ENCODE assay signal across 10 mouse cellular contexts in the genomic region with DNA sequence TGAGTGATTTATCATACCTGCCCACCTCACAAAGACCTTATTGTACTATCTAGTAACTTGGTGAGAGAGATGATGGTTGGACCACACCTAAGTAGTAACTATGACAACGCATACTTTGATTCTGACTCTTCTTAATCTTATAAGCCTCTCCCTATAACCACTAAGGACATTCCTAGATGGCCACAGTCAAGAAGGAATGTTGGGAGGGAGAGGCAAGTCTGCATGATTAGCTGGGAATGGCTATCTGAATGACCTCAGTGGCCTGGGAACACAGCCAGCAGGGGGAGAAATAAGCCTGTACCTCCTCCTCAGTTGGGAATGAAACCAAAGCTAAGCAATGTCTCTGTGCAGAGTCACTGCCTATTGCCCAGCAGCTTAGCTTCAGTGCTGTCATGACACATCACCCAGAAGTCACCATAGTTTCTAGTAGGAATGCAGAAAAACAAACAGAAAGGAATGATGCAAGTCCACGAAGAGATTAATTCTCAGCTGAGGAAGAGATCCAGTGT. TPM values are rescaled to one million over a fixed set of nuclear protein-coding genes. Genes with fewer than 3 reads are reported as not detected.
DNase-seq lines count a peak whose midpoint lies in the region; ATAC-seq and TF ChIP-seq lines count a peak whose summit lies in the region.
"Had no signal": no experiment of that assay in that cellular context is flagged by ENCODE, and none has a peak within 500 bp of the region (broad histone marks: within the 10 kb centered on the region; RNA-seq: fewer than 3 reads in every experiment).

No protein-coding gene starts in this region.

- no peak overlapping the region for H3K4me3 ChIP-seq in embryonic facial prominence, embryonic 14.5 days (ENCODE audit: low read depth, low read length)
- no peak overlapping the region for H3K4me3 ChIP-seq in embryonic facial prominence, embryonic 10.5 days
- no peak overlapping the region for H3K4me3 ChIP-seq in heart, embryonic 15.5 days
- H3K4me3 ChIP-seq in lung, postnatal 0 days (ENCODE audit: low read depth, low read length) = no peak overlapping the region
- H3K4me3 ChIP-seq: neural tube, embryonic 13.5 days had no signal

- peak; percentile 46 for TF ChIP-seq CTCF in lung, postnatal 0 days (IDR thresholded peaks at IDR 0.05)

- H3K27me3 ChIP-seq in embryonic facial prominence, embryonic 14.5 days (replicated peaks; ENCODE audit: control insufficient read depth, insufficient read depth, low read length) = no peaks in the 10 kb centered on the region
- no peaks in the 10 kb centered on the region for H3K27me3 ChIP-seq in embryonic facial prominence, embryonic 10.5 days (replicated peaks; ENCODE audit: low read depth, poor library complexity, severe bottlenecking)
- H3K27me3 ChIP-seq in heart, embryonic 15.5 days = no peaks in the 10 kb centered on the region
- H3K27me3 ChIP-seq in lung, postnatal 0 days (replicated peaks; ENCODE audit: insufficient read depth, low read length) = no peaks in the 10 kb centered on the region
- H3K27me3 ChIP-seq: neural tube, embryonic 13.5 days had no signal

- no peaks in the 10 kb centered on the region for H3K4me1 ChIP-seq in embryonic facial prominence, embryonic 14.5 days (ENCODE audit: control insufficient read depth, insufficient read depth, low read length)
- no peaks in the 10 kb centered on the region for H3K4me1 ChIP-seq in embryonic facial prominence, embryonic 10.5 days
- H3K4me1 ChIP-seq in heart, embryonic 15.5 days (replicated peaks) = peaks cover 8% of the 10 kb centered on the region
- no peaks in the 10 kb centered on the region for H3K4me1 ChIP-seq in lung, postnatal 0 days (ENCODE audit: insufficient read depth, low read depth, low read length)
- H3K4me1 ChIP-seq: neural tube, embryonic 13.5 days had no signal

- peaks cover 5% of the 10 kb centered on the region; the same call in 1 of the 2 replicates for H3K9me3 ChIP-seq in embryonic facial prominence, embryonic 14.5 days (ENCODE audit: control insufficient read depth, low read length)
- no peaks in the 10 kb centered on the region for H3K9me3 ChIP-seq in embryonic facial prominence, embryonic 10.5 days
- 0 out of 2 replicates have a peak, but pooled peaks cover 2% of the 10 kb centered on the region for H3K9me3 ChIP-seq in heart, embryonic 15.5 days (replicated peaks)
- H3K9me3 ChIP-seq in lung, postnatal 0 days (ENCODE audit: low read length) = no peaks in the 10 kb centered on the region
- H3K9me3 ChIP-seq: neural tube, embryonic 13.5 days had no signal

- no peak overlapping the region for H3K9ac ChIP-seq in embryonic facial prominence, embryonic 14.5 days (ENCODE audit: low read depth, low read length)
- no peak overlapping the region for H3K9ac ChIP-seq in heart, embryonic 15.5 days
- H3K9ac ChIP-seq in lung, postnatal 0 days (replicated peaks; ENCODE audit: low read depth) = no peak overlapping the region
- H3K9ac ChIP-seq: neural tube, embryonic 13.5 days had no signal

- no peak for ATAC-seq in embryonic facial prominence, embryonic 14.5 days (ENCODE audit: low read depth)
- peak; percentile 50; the same call in 1 of the 2 replicates for ATAC-seq in heart, embryonic 15.5 days (replicated peaks; ENCODE audit: insufficient number of reproducible peaks, insufficient read depth, low FRiP score, low read depth)
- ATAC-seq in lung, postnatal 0 days = peak; percentile 91
- ATAC-seq in erythroblast, adult 5-6 weeks (replicated peaks; ENCODE audit: low FRiP score, poor library complexity, severe bottlenecking) = no peak

- no peaks in the 10 kb centered on the region for H3K36me3 ChIP-seq in embryonic facial prominence, embryonic 14.5 days (ENCODE audit: control insufficient read depth, insufficient read depth, low read length)
- no peaks in the 10 kb centered on the region for H3K36me3 ChIP-seq in embryonic facial prominence, embryonic 10.5 days (replicated peaks)
- H3K36me3 ChIP-seq in heart, embryonic 15.5 days = no peaks in the 10 kb centered on the region
- no peaks in the 10 kb centered on the region for H3K36me3 ChIP-seq in lung, postnatal 0 days (ENCODE audit: insufficient read depth, low read length)
- H3K36me3 ChIP-seq: neural tube, embryonic 13.5 days had no signal

- H3K4me2 ChIP-seq in embryonic facial prominence, embryonic 14.5 days (ENCODE audit: low read depth, low read length) = no peak overlapping the region
- H3K4me2 ChIP-seq in heart, embryonic 15.5 days = no peak overlapping the region
- no peak overlapping the region for H3K4me2 ChIP-seq in lung, postnatal 0 days (replicated peaks; ENCODE audit: low read depth, low read length)
- H3K4me2 ChIP-seq: neural tube, embryonic 13.5 days had no signal

- DNase-seq in embryonic facial prominence, embryonic 14.5 days (ENCODE audit: low spot score) = peak; percentile 17
- no peak for DNase-seq in embryonic facial prominence, embryonic 10.5 days (ENCODE audit: low spot score)
- DNase-seq in adrenal gland, postnatal 36 days = peak; percentile 73 to 79
- peak; percentile 77 for DNase-seq in lung, postnatal 0 days (ENCODE audit: low spot score)
- no peak for DNase-seq in retina, postnatal 1 day
- no peak for DNase-seq in thymus, postnatal 4 days
- DNase-seq: cerebellum, adult 9-10 months had no signal

- peak; percentile 78; the same call in 1 of the 2 replicates for TF ChIP-seq EP300 in lung, postnatal 0 days (IDR thresholded peaks at IDR 0.05)

- no peak overlapping the region for H3K27ac ChIP-seq in embryonic facial prominence, embryonic 14.5 days (replicated peaks; ENCODE audit: low read depth, low read length)
- H3K27ac ChIP-seq in embryonic facial prominence, embryonic 10.5 days (replicated peaks) = no peak overlapping the region
- 0 out of 2 replicates have a peak overlapping the region, but pooled peaks have one; percentile 12 for H3K27ac ChIP-seq in heart, embryonic 15.5 days
- H3K27ac ChIP-seq in lung, postnatal 0 days (ENCODE audit: low read length) = no peak overlapping the region
- H3K27ac ChIP-seq: neural tube, embryonic 13.5 days had no signal

- WGBS in embryonic facial prominence, embryonic 14.5 days = 73% methylated on average over 2 of the region's 2 CpGs
- 80% methylated on average over 2 of the region's 2 CpGs for WGBS in embryonic facial prominence, embryonic 10.5 days
- WGBS in heart, embryonic 15.5 days = 39% methylated on average over 2 of the region's 2 CpGs
- WGBS in lung, postnatal 0 days = 52% methylated on average over 2 of the region's 2 CpGs

RNA-seq across cellular contexts. Expression of gene S100a11, which starts 16.8 kb away (rescaled TPM):
- polyA plus RNA-seq in embryonic facial prominence, embryonic 14.5 days (2014; fragmentation: Nextera tagmentation; extraction: Ambion mirVana) = 1,533 and 1,735 TPM in 2 replicates
- polyA plus RNA-seq in embryonic facial prominence, embryonic 10.5 days (2016; fragmentation: Nextera tagmentation; extraction: Ambion mirVana) = 351 and 395 TPM in 2 replicates
- 100 to 1,000 TPM; 207 to 231 TPM for total RNA-seq in adrenal gland, postnatal 36 days (2021)
- polyA plus RNA-seq in heart, embryonic 15.5 days (2015; fragmentation: Nextera tagmentation; extraction: Ambion mirVana) = 878 and 910 TPM in 2 replicates
- polyA plus RNA-seq in lung, postnatal 0 days (2015; fragmentation: Nextera tagmentation; extraction: Ambion mirVana) = 2,427 and 2,513 TPM in 2 replicates
- total RNA-seq in erythroblast, adult 5-6 weeks (2015; ENCODE audit: low replicate concordance) = 797 and 864 TPM in 2 replicates
- total RNA-seq in erythroblast, adult 5-6 weeks (2017; ENCODE audit: low replicate concordance) = 50.3 and 92.3 TPM in 2 replicates

RNA-seq across cellular contexts. Expression of gene S100a10, which starts 17.8 kb away (rescaled TPM):
- polyA plus RNA-seq in embryonic facial prominence, embryonic 14.5 days (2014; fragmentation: Nextera tagmentation; extraction: Ambion mirVana) = 687 and 752 TPM in 2 replicates
- polyA plus RNA-seq in embryonic facial prominence, embryonic 10.5 days (2016; fragmentation: Nextera tagmentation; extraction: Ambion mirVana) = 118 and 146 TPM in 2 replicates
- 100 to 1,000 TPM; 166 to 192 TPM for total RNA-seq in adrenal gland, postnatal 36 days (2021)
- 249 and 250 TPM in 2 replicates for polyA plus RNA-seq in heart, embryonic 15.5 days (2015; fragmentation: Nextera tagmentation; extraction: Ambion mirVana)
- polyA plus RNA-seq in lung, postnatal 0 days (2015; fragmentation: Nextera tagmentation; extraction: Ambion mirVana) = 395 and 447 TPM in 2 replicates
- total RNA-seq in erythroblast, adult 5-6 weeks (2015; ENCODE audit: low replicate concordance) = 69.6 and 73.6 TPM in 2 replicates
- total RNA-seq in erythroblast, adult 5-6 weeks (2017; ENCODE audit: low replicate concordance) = 56.1 and 64.1 TPM in 2 replicates

Comparison
In these comparisons a context has a peak if more than half of its experiments do, and no peak if none do; other contexts are left out.
1. DNase-seq: peak in embryonic facial prominence, embryonic 14.5 days (single experiment), adrenal gland, postnatal 36 days (2 of 2) and lung, postnatal 0 days (single experiment); none in embryonic facial prominence, embryonic 10.5 days (single experiment), retina, postnatal 1 day (single experiment) and thymus, postnatal 4 days (single experiment).
2. ATAC-seq: peak in heart, embryonic 15.5 days (single experiment) and lung, postnatal 0 days (single experiment); none in embryonic facial prominence, embryonic 14.5 days (single experiment) and erythroblast, adult 5-6 weeks (single experiment).